Mouse (Mus musculus) forebrain, embryonic 16.5 days (tissue): ENCODE data around the gene Aurka. TPM values are rescaled to one million over a fixed set of nuclear protein-coding genes. Genes with fewer than 3 reads are reported as not detected.

Experiments used
- ATAC-seq: fragments of 200-750 bp; cut with Nextera tagmentation; 2 replicates; pipeline ENCODE4 v1.8.0; 2017; ENCODE audit warnings: mild to moderate bottlenecking, moderate library complexity
- H3K27ac ChIP-seq: fragments of 300-500 bp; sonication (generic); 2 replicates; pipeline ENCODE4 v1.5.1; 2014; ENCODE audit warnings: low read length, control low read depth
- H3K27me3 ChIP-seq: fragments of 300-500 bp; sonication (generic); replicated peaks from 2 replicates; pipeline ENCODE4 v1.6.1; 2014; ENCODE audit warnings: low read length; ENCODE audit not compliant: control insufficient read depth, insufficient read depth
- H3K36me3 ChIP-seq: fragments of 300-500 bp; sonication (generic); 2 replicates; pipeline ENCODE4 v1.6.1; 2014; ENCODE audit not compliant: control insufficient read depth, insufficient read depth
- H3K4me1 ChIP-seq: fragments of 300-500 bp; sonication (generic); replicated peaks from 2 replicates; pipeline ENCODE4 v1.6.1; 2014; ENCODE audit warnings: low read length; ENCODE audit not compliant: control insufficient read depth, insufficient read depth
- H3K4me2 ChIP-seq: fragments of 300-500 bp; sonication (generic); 2 replicates; pipeline ENCODE4 v1.6.1; 2014; ENCODE audit warnings: mild to moderate bottlenecking, low read length, control low read depth
- H3K4me3 ChIP-seq: fragments of 300-500 bp; sonication (generic); replicated peaks from 2 replicates; pipeline ENCODE4 v1.5.1; 2014; ENCODE audit warnings: mild to moderate bottlenecking, low read length, control low read depth
- H3K9ac ChIP-seq: fragments of 300-500 bp; sonication (generic); replicated peaks from 2 replicates; pipeline ENCODE4 v1.6.1; 2014; ENCODE audit warnings: low read depth, low read length, control low read depth
- H3K9me3 ChIP-seq: fragments of 300-500 bp; sonication (generic); 2 replicates; pipeline ENCODE4 v1.6.1; 2016; ENCODE audit warnings: low read length; ENCODE audit not compliant: control insufficient read depth
- WGBS: fragments of 180-500 bp; shearing (Covaris S2); extraction: QIAGEN DNeasy Blood & Tissue Kit; methylation state at CpG from one replicate; pipeline ENCODE4 v1.1.7; 2014; 5-methylcytosine and 5-hydroxymethylcytosine counted together
- polyA plus RNA-seq: library from polyadenylated mRNA; unstranded; fragments of >200 nt; fragmentation: Nextera tagmentation; extraction: Ambion mirVana; gene quantifications from 2 replicates; pipeline ENCODE4 v1.2.1, GENCODE M21; 2015

Gene Aurka
- polyA plus RNA-seq, 1 experiment from 2014 or later: 38.3 TPM

DNA sequence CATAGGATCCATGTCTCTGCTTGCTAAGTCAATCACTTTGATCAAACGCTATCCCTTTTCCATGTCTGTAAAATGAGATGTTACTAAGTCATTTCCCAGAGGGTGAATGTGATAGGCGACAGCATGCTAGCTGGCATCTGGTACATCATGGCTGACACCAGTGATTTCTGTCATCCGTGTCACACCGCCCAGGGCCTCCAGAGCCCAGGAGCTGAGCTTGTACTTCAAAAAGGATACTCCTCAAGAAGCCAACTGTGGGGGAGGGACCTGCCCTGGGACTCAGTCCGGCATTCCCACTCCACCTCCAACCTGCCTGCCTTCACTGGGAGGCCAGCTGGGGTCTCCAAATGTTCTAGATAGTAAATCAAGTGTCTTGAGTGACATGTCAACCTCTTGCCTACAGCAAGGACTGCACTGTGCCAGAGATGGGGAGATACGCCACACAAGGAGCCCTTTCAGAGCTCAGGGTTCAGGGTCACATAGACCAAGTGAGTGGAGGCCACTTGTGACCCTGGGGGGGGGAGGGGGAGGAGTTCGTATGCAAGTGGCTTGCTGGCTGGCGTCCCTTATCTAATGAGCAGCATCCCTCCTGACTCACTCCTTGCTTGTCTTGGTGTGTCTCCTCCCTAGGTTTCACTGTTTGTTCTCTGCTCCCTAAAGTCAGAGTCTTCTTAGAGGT is 23.3 kb downstream of the Aurka start:
- Histone ChIP-seq H3K9me3 (no peaks in the 10 kb centered on the region), H3K4me3 (peak overlapping the region; percentile 76), H3K4me2 (peak overlapping the region; percentile 96), H3K27ac (no peak overlapping the region; the same call in 1 of the 2 replicates), H3K27me3 (no peaks in the 10 kb centered on the region), H3K36me3 (no peaks in the 10 kb centered on the region), H3K4me1 (peaks cover 44% of the 10 kb centered on the region), H3K9ac (peak overlapping the region; percentile 79; the same call in 1 of the 2 replicates)
- ATAC-seq: no peak
- 60% methylated on average over 8 of the region's 8 CpGs for WGBS

DNA sequence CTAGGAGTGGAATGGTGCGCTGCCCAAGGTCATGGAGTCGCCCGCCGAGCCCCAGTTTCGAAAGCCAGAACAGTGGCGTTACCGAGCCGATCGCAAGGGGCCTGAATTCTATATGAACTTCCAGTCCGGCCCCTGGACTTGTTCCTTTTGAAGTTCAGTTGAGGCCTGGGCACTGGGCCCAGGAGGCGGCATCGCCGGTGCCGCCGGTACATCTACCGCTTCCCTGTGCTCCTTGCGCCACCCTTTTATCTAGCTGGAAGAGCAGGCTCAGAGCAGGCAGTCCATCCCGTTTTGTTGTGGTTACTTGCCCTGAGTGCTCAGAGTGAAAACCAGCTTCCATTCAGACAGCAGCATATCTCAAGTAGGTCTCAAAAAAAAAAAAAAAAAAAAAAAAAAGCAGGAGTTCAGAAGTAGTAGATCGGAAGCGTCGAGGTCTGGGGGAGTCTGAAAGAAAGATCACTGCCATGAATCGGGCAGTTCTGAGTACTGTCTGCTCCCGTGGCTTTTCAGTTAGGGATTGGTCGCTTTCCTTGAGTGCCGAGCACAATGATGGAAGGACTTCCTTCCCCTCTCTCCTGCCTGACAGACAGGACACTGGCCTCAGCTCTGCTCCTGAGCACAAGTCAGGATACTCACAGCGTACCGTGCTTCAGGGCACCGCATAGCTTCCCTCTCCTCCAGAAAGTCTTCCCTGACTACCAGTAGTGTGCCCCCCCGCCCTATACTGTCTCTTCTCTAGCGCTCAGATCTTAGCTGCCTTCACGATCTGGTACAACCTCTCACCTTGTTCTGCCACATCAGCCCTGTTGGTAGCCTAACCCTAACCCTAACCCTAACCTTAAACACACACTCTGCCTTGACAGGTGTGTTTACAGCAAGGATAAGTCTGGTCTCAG is 24.1 kb downstream of the Aurka start:
- peak overlapping the region; percentile 76 for H3K4me3 ChIP-seq
- 11% methylated on average over 31 of the region's 31 CpGs for WGBS
- H3K9me3 ChIP-seq: no peaks in the 10 kb centered on the region
- no peaks in the 10 kb centered on the region for H3K36me3 ChIP-seq
- ATAC-seq: no peak
- peak overlapping the region; percentile 79 for H3K9ac ChIP-seq
- peak overlapping the region; percentile 96 for H3K4me2 ChIP-seq
- no peaks in the 10 kb centered on the region for H3K27me3 ChIP-seq
- H3K27ac ChIP-seq: peak overlapping the region; percentile 79
- H3K4me1 ChIP-seq: peaks cover 49% of the 10 kb centered on the region

GRCm38 (mm10) chr2:172345258-172345738 is 25.0 kb downstream of the Aurka start, which contains the start of gene Fam210b:
Gene Fam210b (plus strand): TSS chr2:172345565.
- Histone ChIP-seq H3K4me3 (peak within 1 kb of the TSS; percentile 76), H3K27ac (peak within 1 kb of the TSS; percentile 79), H3K4me2 (peak within 1 kb of the TSS; percentile 96), H3K27me3 (no peaks in the 10 kb centered on the region), H3K9me3 (no peaks in the 10 kb centered on the region), H3K4me1 (peaks cover 52% of the 10 kb centered on the region), H3K36me3 (no peaks in the 10 kb centered on the region), H3K9ac (peak within 1 kb of the TSS; percentile 79)
- WGBS: under 1% methylated on average over 34 of the region's 35 CpGs
- peak; percentile 89 for ATAC-seq

- peak overlapping the region; percentile 96 for H3K4me2 ChIP-seq
- peak overlapping the region; percentile 76 for H3K4me3 ChIP-seq
- peak overlapping the region; percentile 78 for H3K27ac ChIP-seq
- peak; percentile 0; the same call in 1 of the 2 replicates for ATAC-seq
- no peaks in the 10 kb centered on the region for H3K36me3 ChIP-seq
- H3K27me3 ChIP-seq: no peaks in the 10 kb centered on the region
- peaks cover 48% of the 10 kb centered on the region for H3K4me1 ChIP-seq
- H3K9me3 ChIP-seq: no peaks in the 10 kb centered on the region
- no peak overlapping the region for H3K9ac ChIP-seq
- WGBS: 20% methylated on average over 5 of the region's 5 CpGs
Observed at GRCm38 (mm10) chr2:172344669-172345068, 25.7 kb downstream of the Aurka start.

DNA sequence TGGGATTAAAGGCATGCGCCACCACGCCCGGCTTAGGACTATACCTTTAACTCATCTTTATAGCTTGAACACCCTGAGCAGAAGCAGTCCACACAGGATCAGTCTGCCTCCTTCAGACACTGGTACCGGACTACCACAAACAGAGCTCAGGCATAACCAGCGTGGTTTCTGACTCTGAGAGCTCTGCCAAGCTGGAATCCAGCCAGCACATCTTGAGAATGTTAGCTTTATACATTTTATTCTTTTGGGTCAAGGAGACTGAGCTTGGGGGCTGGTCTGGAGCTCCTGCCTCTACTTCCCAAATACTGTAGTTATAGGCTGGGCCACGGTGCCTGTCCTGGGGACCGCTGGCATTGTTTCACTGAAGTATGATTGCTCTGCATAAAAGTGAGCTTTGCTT is 26.6 kb downstream of the Aurka start:
- Histone ChIP-seq H3K4me1 (peaks cover 39% of the 10 kb centered on the region), H3K9me3 (no peaks in the 10 kb centered on the region), H3K4me3 (no peak overlapping the region), H3K27me3 (no peaks in the 10 kb centered on the region), H3K36me3 (no peaks in the 10 kb centered on the region), H3K27ac (no peak overlapping the region; the same call in 1 of the 2 replicates), H3K9ac (no peak overlapping the region), H3K4me2 (no peak overlapping the region)
- ATAC-seq: no peak
- 77% methylated on average over 7 of the region's 7 CpGs for WGBS

- Histone ChIP-seq H3K27me3 (no peaks in the 10 kb centered on the region), H3K4me1 (peaks cover 24% of the 10 kb centered on the region), H3K4me2 (no peak overlapping the region), H3K27ac (peak overlapping the region; percentile 28; the same call in 1 of the 2 replicates), H3K9ac (no peak overlapping the region), H3K36me3 (no peaks in the 10 kb centered on the region), H3K9me3 (no peaks in the 10 kb centered on the region), H3K4me3 (no peak overlapping the region)
- no peak for ATAC-seq
- 7% methylated on average over 5 of the region's 5 CpGs for WGBS
Observed at GRCm38 (mm10) chr2:172341606-172342005, 28.7 kb downstream of the Aurka start.

DNA sequence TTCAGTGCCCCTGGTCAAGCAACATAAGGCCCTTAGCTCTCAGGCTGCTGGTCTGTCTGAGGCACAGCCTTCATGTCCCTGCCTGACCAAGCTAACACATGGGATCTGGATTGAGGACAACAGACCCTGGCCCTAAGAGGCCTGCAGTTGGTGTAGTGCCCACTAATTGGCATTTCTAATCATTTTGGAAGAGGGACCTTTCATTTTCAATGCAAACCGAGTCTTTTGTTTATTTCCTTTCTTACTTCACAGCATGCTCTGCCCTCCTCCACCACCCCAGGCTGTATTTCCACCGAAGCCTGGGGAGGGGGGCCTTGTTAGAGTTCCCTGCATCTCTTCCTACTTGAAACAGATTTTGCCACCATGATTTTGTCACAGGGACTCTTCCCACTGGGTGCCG is 29.4 kb downstream of the Aurka start:
- WGBS: 9% methylated on average over 3 of the region's 3 CpGs
- no peak for ATAC-seq
- Histone ChIP-seq H3K4me1 (peaks cover 21% of the 10 kb centered on the region), H3K9me3 (no peaks in the 10 kb centered on the region), H3K27me3 (no peaks in the 10 kb centered on the region), H3K4me3 (no peak overlapping the region), H3K9ac (no peak overlapping the region), H3K4me2 (no peak overlapping the region), H3K36me3 (no peaks in the 10 kb centered on the region), H3K27ac (peak overlapping the region; percentile 46; the same call in 1 of the 2 replicates)

GRCm38 (mm10) chr2:172338206-172338942 is 32.0 kb downstream of the Aurka start:
- Histone ChIP-seq H3K9me3 (no peaks in the 10 kb centered on the region), H3K36me3 (no peaks in the 10 kb centered on the region), H3K9ac (no peak overlapping the region), H3K4me1 (peaks cover 15% of the 10 kb centered on the region), H3K27ac (peak overlapping the region; percentile 68), H3K4me3 (no peak overlapping the region), H3K4me2 (0 out of 2 replicates have a peak overlapping the region, but pooled peaks have one; percentile 0), H3K27me3 (no peaks in the 10 kb centered on the region)
- ATAC-seq: peak; percentile 80
- WGBS: 45% methylated on average over 19 of the region's 19 CpGs
